Mouse (Mus musculus) mature B cell (primary cell): ENCODE results near the gene Wdr89.

Experiments
- in situ Hi-C: fragments of 300-500 bp; cut with MboI; formaldehyde crosslinking; loops from 2 replicates; pipeline ENCODE4 v1.14.3; 2019

Gene Wdr89

GRCm38 (mm10) chr12:75616158-75616791 lies 53.1 kb downstream of the Wdr89 start:
- in situ Hi-C loops = no loop called here

- in situ Hi-C loops = no loop called here
Observed at GRCm38 (mm10) chr12:75615556-75615955, 53.8 kb downstream of the Wdr89 start.

GRCm38 (mm10) chr12:75612711-75613110 lies 56.6 kb downstream of the Wdr89 start:
- in situ Hi-C loops = no loop called here

- in situ Hi-C loops = no loop called here
Observed at GRCm38 (mm10) chr12:75599490-75599889, 69.8 kb downstream of the Wdr89 start.

GRCm38 (mm10) chr12:75598988-75599387 lies 70.3 kb downstream of the Wdr89 start:
- in situ Hi-C loops = no loop called here

GRCm38 (mm10) chr12:75597707-75598106 lies 71.6 kb downstream of the Wdr89 start:
- in situ Hi-C loops = no loop called here

- in situ Hi-C loops = no loop called here
Observed at GRCm38 (mm10) chr12:75596154-75597002, 73.0 kb downstream of the Wdr89 start, which contains the start of gene Ppp2r5e. Ppp2r5e (minus strand) TSS chr12:75596245.

GRCm38 (mm10) chr12:75595291-75596153 lies 73.8 kb downstream of the Wdr89 start:
- in situ Hi-C loops = no loop called here

GRCm38 (mm10) chr12:75594404-75594803 lies 74.9 kb downstream of the Wdr89 start:
- in situ Hi-C loops = no loop called here

- in situ Hi-C loops = no loop called here
Observed at GRCm38 (mm10) chr12:75593817-75594216, 75.5 kb downstream of the Wdr89 start.

- in situ Hi-C loops = no loop called here
Observed at GRCm38 (mm10) chr12:75587501-75587900, 81.8 kb downstream of the Wdr89 start.

- in situ Hi-C loops = no loop called here
Observed at GRCm38 (mm10) chr12:75583776-75584175, 85.6 kb downstream of the Wdr89 start.
